Mouse (Mus musculus) liver, embryonic 13.5 days (tissue): ENCODE results near the gene Palm. TPM values are rescaled to one million over a fixed set of nuclear protein-coding genes. Genes with fewer than 3 reads are reported as not detected.

Experiments used
- ATAC-seq: fragments of 200-750 bp; cut with Nextera tagmentation; 2 replicates; pipeline ENCODE4 v1.8.0; 2017; ENCODE audit warnings: low read depth, mild to moderate bottlenecking, moderate number of reproducible peaks, moderate library complexity
- DNase-seq: peaks from one replicate; pipeline ENCODE4 v3.0.0; 2022
- H3K27ac ChIP-seq: fragments of 300-500 bp; sonication (generic); 2 replicates; pipeline ENCODE4 v1.5.1; 2015; ENCODE audit warnings: moderate library complexity, mild to moderate bottlenecking, inconsistent platforms
- H3K27me3 ChIP-seq: fragments of 300-500 bp; sonication (generic); 2 replicates; pipeline ENCODE4 v1.6.1; 2015; ENCODE audit warnings: mild to moderate bottlenecking, inconsistent platforms
- H3K36me3 ChIP-seq: fragments of 300-500 bp; sonication (generic); 2 replicates; pipeline ENCODE4 v1.6.1; 2015; ENCODE audit warnings: mild to moderate bottlenecking, inconsistent platforms
- H3K4me1 ChIP-seq: fragments of 300-500 bp; sonication (generic); replicated peaks from 2 replicates; pipeline ENCODE4 v1.6.1; 2015; ENCODE audit warnings: inconsistent platforms
- H3K4me2 ChIP-seq: fragments of 300-500 bp; sonication (generic); 2 replicates; pipeline ENCODE4 v1.6.1; 2015; ENCODE audit warnings: inconsistent platforms, mild to moderate bottlenecking, moderate library complexity
- H3K4me3 ChIP-seq: fragments of 300-500 bp; sonication (generic); replicated peaks from 2 replicates; pipeline ENCODE4 v1.5.1; 2015; ENCODE audit warnings: mild to moderate bottlenecking, inconsistent platforms
- H3K9ac ChIP-seq: fragments of 300-500 bp; sonication (generic); 2 replicates; pipeline ENCODE4 v1.6.1; 2015; ENCODE audit warnings: mild to moderate bottlenecking, inconsistent platforms
- H3K9me3 ChIP-seq: fragments of 300-500 bp; sonication (generic); replicated peaks from 2 replicates; pipeline ENCODE4 v1.6.1; 2016; ENCODE audit warnings: inconsistent platforms
- WGBS: fragments of 180-500 bp; shearing (Covaris S2); methylation state at CpG from one replicate; pipeline ENCODE4 v1.1.7; 2015; ENCODE audit not compliant: insufficient replicate concordance; 5-methylcytosine and 5-hydroxymethylcytosine counted together
- polyA plus RNA-seq: library from polyadenylated mRNA; unstranded; fragments of >200 nt; fragmentation: Nextera tagmentation; extraction: Ambion mirVana; gene quantifications from 2 replicates; pipeline ENCODE4 v1.2.1, GENCODE M21; 2015

Palm gene
- polyA plus RNA-seq, 1 experiment from 2014 or later, result 7.4 TPM

DNA sequence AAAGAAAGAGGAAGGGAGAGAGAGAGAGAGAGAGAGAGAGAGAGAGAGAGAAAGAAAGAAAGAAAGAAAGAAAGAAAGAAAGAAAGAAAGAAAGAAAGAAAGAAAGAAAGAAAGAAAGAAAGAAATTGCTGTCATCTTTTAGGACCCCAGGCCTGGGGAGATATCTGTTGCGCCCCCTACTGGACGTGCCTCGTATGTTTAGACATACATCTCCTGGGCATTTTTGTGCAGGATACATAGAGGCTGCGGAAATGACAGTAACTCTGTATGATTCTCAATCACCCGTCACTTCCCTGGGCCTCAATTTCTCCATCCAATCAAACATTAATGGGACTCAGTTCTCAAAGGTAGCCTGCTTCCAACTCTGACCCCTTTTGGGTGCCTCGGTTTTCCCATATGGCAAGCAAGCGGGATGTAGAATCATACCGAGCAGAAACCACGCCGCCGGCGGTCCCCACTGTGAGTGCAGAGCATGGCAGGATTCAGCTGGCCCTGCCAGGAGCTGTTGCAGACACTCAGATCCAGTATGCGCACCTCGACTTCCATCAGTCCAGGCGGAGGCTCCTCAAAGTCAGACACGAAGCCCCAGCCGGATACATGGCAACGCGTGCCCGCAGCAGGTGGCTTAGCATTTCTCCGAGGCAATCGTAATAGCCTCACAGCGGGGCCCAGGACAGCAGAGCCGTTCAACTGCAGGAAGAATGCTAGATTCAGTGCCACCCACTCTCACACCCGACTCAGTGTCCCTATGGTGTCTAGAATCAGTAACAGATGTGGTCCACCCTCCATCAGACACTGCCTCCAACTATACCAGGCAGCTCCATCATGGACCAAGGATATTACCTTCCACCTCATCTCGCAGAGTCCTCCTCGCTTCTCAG, 9.2 kb upstream of the Palm start:
- Histone ChIP-seq H3K27ac (no peak overlapping the region), H3K9me3 (no peaks in the 10 kb centered on the region), H3K4me1 (peaks cover 29% of the 10 kb centered on the region), H3K27me3 (peaks cover 37% of the 10 kb centered on the region), H3K4me3 (no peak overlapping the region), H3K9ac (no peak overlapping the region), H3K36me3 (no peaks in the 10 kb centered on the region), H3K4me2 (no peak overlapping the region)
- ATAC-seq (no peak), DNase-seq (peak; percentile 45)
- 44% methylated on average over 27 of the region's 27 CpGs for WGBS

DNA sequence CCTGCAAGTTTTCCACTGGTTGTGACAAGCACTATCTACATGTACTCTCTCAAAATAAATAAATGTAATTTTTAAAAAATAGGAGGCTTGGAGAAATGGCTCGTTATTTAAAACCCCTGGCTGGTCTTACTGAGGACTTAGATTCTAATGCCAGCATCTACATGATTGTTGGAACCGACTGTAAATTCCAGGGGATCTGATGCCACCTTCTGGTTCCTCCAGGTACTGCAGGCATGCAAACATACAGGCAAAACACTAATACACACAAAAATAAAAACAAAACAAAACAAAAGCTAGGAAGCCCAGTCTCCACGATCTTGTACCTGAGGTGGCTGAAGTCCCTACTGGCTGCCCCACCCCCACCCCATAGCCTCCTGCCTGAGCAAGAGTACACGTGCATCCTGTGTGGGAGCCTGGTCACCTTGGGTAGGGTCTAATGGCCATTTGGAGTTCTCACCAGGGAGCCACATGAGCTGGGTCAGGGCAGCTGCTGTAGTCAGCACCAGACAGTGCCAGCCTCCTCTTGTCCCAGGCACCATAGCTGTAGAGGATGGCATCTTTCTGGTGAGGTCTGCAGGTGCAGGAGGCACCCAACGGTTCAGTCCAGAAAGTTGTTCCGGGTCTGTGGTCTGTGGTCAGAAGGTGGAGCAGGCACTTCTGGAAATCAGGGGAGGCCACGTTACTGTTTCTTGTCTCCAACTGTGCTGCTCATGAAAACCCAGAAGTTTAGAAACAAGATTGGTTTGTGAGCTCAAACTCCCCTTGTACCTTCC, 4.8 kb upstream of the Palm start:
- H3K27ac ChIP-seq, result no peak overlapping the region
- peak; percentile 56 for DNase-seq

DNA sequence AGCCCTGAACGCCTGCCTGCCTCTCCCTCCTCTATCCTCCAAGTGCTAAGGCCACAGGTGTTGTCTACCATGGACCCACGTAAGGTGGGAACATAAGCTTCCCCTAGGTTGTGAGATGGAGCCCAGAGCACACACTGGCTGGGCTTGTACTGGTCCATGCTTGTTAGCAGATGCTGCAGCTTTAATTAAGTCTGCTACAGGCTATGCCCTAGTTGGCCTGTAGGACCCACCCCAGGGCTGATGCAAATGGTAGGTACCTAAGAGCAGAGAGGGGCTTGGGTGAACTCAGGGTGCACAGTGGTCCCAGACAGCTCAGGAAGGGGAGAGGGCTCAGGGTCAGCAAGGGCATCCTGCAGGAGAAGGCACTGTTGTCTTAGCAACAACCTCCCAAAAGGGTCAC, 3.8 kb upstream of the Palm start:
- H3K4me2 ChIP-seq, result no peak overlapping the region
- H3K36me3 ChIP-seq, result no peaks in the 10 kb centered on the region
- DNase-seq (no peak), ATAC-seq (no peak)
- H3K4me1 ChIP-seq, result peaks cover 18% of the 10 kb centered on the region
- peaks cover 14% of the 10 kb centered on the region for H3K27me3 ChIP-seq
- H3K9ac ChIP-seq, result no peak overlapping the region
- WGBS, result 38% methylated on average over 2 of the region's 2 CpGs
- H3K4me3 ChIP-seq, result no peak overlapping the region
- H3K27ac ChIP-seq, result no peak overlapping the region
- no peaks in the 10 kb centered on the region for H3K9me3 ChIP-seq

More for the DNA sequence above, 4.8 kb upstream of the Palm start:
- Histone ChIP-seq H3K9me3 (no peaks in the 10 kb centered on the region), H3K4me3 (no peak overlapping the region), H3K4me2 (no peak overlapping the region), H3K9ac (no peak overlapping the region), H3K4me1 (peaks cover 8% of the 10 kb centered on the region), H3K27me3 (peaks cover 9% of the 10 kb centered on the region), H3K36me3 (no peaks in the 10 kb centered on the region)
- ATAC-seq, result no peak
- 14% methylated on average over 7 of the region's 7 CpGs for WGBS

DNA sequence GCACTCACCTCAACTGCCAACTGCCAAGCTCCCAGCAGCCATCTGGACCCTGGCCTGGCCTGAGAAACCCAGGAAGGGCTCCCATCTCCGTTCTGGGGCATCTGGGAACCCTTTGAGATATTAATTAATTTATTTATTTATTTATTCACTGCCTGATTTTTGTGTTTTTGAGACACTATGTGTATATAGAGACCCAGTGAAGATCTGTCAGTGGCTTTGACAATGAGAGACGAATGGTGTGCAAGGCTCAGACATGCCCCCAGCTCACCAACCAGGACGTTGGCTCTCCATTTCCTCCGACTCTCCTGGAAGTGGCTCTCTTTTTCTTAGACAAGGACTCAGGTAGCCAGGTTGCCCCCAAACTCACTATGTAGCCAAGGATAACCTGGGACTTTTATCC, 2.5 kb upstream of the Palm start, which contains the start of gene Prss57:
Gene Prss57, minus strand, starts transcription at position 101 of the 400 bp plus-strand sequence.
- no peaks in the 10 kb centered on the region for H3K36me3 ChIP-seq
- H3K4me1 ChIP-seq, result peaks cover 25% of the 10 kb centered on the region
- H3K27ac ChIP-seq, result no peak within 1 kb of the TSS
- DNase-seq, result no peak
- WGBS, result 59% methylated on average over 4 of the region's 4 CpGs
- peaks cover 16% of the 10 kb centered on the region for H3K27me3 ChIP-seq
- no peak within 1 kb of the TSS for H3K4me3 ChIP-seq
- no peak within 1 kb of the TSS for H3K9ac ChIP-seq
- ATAC-seq, result no peak
- no peaks in the 10 kb centered on the region for H3K9me3 ChIP-seq
- H3K4me2 ChIP-seq, result no peak within 1 kb of the TSS

DNA sequence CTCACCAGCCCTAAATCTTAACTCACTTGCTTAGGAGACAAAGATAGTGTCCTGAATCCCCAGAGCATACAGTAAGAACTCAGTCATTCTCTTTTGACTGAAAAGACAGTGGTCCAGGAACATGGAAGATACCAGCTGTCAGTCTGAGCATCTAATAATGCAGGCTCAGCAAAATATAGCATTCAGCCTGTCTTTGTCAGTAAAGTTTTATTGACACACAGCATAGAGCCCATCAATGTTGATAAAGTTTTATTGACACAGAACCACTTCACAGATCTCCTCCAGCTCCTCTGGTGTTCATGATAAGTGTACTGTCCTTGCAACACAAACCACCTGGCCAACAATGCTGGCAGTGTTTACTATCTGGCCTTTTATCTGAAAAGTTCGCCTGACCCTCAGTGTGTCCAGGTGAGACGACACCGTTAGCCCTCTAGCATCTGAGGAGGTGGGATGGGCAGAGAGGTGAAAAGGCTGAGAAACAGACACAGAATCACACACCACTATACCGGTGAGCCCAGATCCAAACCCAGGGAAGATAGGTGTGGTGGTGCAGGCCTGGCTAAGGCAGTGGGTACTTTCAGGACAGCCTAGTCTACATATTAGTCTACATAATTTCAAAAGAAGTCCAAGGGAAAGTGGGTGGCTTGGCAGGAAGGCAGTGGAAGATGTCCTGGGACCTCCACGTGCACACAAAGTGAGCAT, 882 bp upstream of the Palm start:
- Histone ChIP-seq H3K27me3 (peaks cover 16% of the 10 kb centered on the region), H3K27ac (no peak overlapping the region), H3K9me3 (no peaks in the 10 kb centered on the region), H3K4me3 (no peak overlapping the region), H3K4me2 (no peak overlapping the region), H3K4me1 (peaks cover 38% of the 10 kb centered on the region), H3K9ac (no peak overlapping the region), H3K36me3 (no peaks in the 10 kb centered on the region)
- WGBS, result 70% methylated on average over 5 of the region's 5 CpGs
- DNase-seq (no peak), ATAC-seq (no peak)

DNA sequence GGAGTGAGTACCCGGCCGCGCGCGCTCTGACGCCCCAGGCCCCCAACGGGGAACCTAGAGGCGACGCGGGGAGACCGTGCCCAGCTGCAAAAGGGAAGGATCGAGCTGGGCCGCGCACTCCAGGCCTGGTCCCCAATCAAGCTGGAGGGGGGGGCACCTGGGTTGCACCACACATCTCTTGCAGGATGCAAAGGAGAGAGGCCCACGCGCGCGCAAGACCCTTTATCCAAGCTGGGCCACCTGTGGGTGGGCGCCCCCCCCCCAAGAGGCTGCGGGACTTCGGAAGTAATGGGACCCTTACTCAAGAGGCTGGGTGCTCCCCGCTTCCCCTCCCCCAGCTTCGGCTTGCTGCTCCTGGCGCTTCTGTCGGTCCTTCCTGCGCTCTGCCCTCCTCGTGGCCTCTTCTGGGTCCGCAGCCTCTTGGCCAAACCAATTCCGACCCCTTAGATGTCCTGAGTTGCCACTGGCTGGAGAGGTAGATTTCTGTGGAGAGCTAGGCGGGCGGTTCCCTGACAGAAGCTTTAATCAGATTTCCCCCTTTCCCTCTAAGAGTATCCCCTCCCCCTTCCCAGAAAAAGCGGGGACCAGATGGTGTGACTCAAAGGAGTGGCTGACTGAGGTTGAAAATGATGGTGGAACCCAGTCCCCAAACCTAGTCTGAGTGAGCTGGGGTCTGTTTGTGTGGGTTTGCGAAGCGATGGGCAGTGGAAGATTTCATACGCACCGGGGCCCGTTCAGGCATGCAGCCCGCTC, 542 bp downstream of the Palm start:
- no peaks in the 10 kb centered on the region for H3K36me3 ChIP-seq
- H3K9me3 ChIP-seq, result no peaks in the 10 kb centered on the region
- H3K4me3 ChIP-seq, result peak overlapping the region; percentile 69
- peak overlapping the region; percentile 90 for H3K4me2 ChIP-seq
- peak overlapping the region; percentile 73 for H3K9ac ChIP-seq
- DNase-seq (no peak), ATAC-seq (0 out of 2 replicates have a peak, but pooled peaks have one; percentile 4)
- H3K27me3 ChIP-seq, result peaks cover 16% of the 10 kb centered on the region
- peak overlapping the region; percentile 39; the same call in 1 of the 2 replicates for H3K27ac ChIP-seq
- H3K4me1 ChIP-seq, result peaks cover 52% of the 10 kb centered on the region
- 9% methylated on average over 36 of the region's 38 CpGs for whole genome bisulfite sequencing

DNA sequence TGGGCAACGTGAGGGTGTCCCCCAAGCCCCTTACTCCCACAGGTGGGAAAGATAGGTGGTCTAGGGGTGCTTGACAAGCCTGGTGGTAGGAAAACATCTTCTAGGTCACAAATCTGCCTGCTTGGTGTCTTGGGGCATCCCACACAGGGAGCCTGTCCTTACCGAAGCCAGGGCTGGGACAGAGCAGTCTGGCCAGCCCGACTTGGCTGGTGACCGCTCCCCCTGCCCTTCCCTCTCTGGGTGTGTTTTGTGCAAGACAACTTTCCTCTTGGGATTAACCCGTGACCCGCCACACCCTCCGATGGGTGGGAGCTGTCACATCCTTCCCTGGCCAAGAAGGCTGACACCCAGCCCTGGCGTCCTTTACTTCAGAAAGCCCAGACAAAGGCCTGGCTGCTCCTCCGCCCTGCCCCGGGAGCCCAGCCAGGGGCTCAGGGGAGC, 1.1 kb downstream of the Palm start:
- Histone ChIP-seq H3K9ac (peak overlapping the region; percentile 73), H3K27me3 (peaks cover 16% of the 10 kb centered on the region), H3K4me2 (peak overlapping the region; percentile 90), H3K4me3 (peak overlapping the region; percentile 69), H3K9me3 (no peaks in the 10 kb centered on the region), H3K4me1 (peaks cover 54% of the 10 kb centered on the region), H3K36me3 (no peaks in the 10 kb centered on the region), H3K27ac (no peak overlapping the region)
- ATAC-seq (no peak), DNase-seq (no peak)
- 23% methylated on average over 10 of the region's 10 CpGs for WGBS

DNA sequence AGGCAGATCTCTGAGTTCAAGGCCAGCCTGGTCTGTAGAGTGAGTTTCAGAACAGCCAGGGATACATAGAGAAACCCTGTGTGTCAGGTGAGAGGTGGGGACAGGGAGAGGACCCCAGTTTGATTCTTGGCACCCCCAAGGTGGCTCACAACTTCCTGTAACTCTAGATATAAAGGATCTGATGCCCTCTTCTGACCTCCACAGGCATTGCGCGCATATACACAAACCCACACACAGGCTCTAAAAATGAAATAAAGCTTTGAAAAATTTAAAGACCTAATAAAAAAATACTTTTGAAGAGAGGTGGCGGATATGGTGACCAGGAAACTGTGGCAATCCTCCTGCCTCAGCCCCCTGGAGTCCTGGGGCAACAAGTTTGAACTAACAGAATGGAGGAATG, 2.5 kb downstream of the Palm start:
- no peak overlapping the region for H3K4me3 ChIP-seq
- WGBS, result 89% methylated on average over 3 of the region's 3 CpGs

DNA sequence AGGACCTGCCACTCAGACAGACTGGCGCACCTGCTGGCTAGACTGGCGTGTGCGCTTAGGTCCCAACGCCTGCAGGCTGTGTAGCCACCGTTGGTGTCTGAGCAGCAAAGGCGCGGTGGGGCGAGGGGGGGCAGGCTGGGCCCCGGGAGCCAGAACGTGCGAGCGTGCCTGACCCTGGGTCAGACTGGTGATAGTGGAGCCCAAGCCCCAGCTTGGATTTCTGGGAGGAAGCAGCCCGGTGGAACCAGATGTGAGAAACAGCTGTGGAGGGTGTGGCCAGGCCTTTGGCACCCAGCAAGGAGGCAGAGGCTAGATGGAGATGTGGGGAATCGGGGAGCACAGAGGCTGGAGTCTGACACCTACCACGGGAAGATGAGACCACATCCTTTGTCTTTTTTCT, 4.0 kb downstream of the Palm start:
- H3K4me2 ChIP-seq, result 0 out of 2 replicates have a peak overlapping the region, but pooled peaks have one; percentile 5
- no peak overlapping the region for H3K9ac ChIP-seq
- H3K4me1 ChIP-seq, result peaks cover 73% of the 10 kb centered on the region
- no peaks in the 10 kb centered on the region for H3K36me3 ChIP-seq
- WGBS, result 24% methylated on average over 15 of the region's 15 CpGs
- H3K4me3 ChIP-seq, result no peak overlapping the region
- no peaks in the 10 kb centered on the region for H3K9me3 ChIP-seq
- DNase-seq (no peak), ATAC-seq (no peak)
- peak overlapping the region; percentile 4; the same call in 1 of the 2 replicates for H3K27ac ChIP-seq
- peaks cover 16% of the 10 kb centered on the region for H3K27me3 ChIP-seq

More for the DNA sequence above, 2.5 kb downstream of the Palm start:
- H3K4me2 ChIP-seq, result no peak overlapping the region
- H3K27me3 ChIP-seq, result peaks cover 16% of the 10 kb centered on the region
- H3K9me3 ChIP-seq, result no peaks in the 10 kb centered on the region
- peaks cover 60% of the 10 kb centered on the region for H3K4me1 ChIP-seq
- H3K9ac ChIP-seq, result no peak overlapping the region
- H3K36me3 ChIP-seq, result no peaks in the 10 kb centered on the region
- DNase-seq (no peak), ATAC-seq (no peak)
- no peak overlapping the region for H3K27ac ChIP-seq

DNA sequence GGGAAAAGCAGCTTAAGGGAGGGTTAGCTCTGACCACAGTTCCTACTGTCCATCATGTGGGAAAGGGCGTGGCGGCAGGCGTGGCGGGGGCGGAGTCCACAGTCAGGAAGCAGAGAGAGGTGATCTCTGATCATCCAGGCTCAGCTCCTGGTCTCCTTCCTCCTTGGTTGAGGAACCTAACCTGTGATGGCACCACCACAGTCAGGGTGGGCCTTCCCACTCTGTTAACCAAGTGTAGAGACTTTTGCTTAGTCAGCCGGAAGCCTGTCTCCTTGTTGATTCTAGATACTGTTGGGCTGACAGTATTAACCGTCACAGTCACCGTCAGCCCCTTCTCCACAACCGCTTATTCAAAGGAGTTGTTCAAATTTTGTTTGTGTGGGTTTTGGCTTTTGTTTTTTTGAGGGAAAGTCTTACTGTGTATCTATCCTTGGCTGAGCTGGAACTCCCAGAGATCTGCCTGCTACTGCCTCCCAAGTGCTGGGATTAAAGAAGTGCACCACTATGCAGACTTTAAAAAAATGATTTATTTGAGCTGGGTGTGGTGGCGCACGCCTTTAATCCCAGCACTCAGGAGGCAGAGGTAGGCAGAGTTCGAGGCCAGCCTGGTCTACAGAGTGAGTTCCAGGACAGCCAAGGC, 5.0 kb downstream of the Palm start:
- peak overlapping the region; percentile 17; the same call in 1 of the 2 replicates for H3K4me2 ChIP-seq
- ATAC-seq, result peak; percentile 14; the same call in 1 of the 2 replicates

More for the DNA sequence above, 5.0 kb downstream of the Palm start:
- H3K36me3 ChIP-seq, result no peaks in the 10 kb centered on the region
- H3K9me3 ChIP-seq, result no peaks in the 10 kb centered on the region
- 0 out of 2 replicates have a peak overlapping the region, but pooled peaks have one; percentile 36 for H3K27ac ChIP-seq
- peaks cover 78% of the 10 kb centered on the region for H3K4me1 ChIP-seq
- peaks cover 16% of the 10 kb centered on the region for H3K27me3 ChIP-seq
- no peak overlapping the region for H3K4me3 ChIP-seq
- 27% methylated on average over 12 of the region's 12 CpGs for WGBS
- H3K9ac ChIP-seq, result no peak overlapping the region
- peak; percentile 51 for DNase-seq
